ENCODE assay signal across 10 mouse cellular contexts in the genomic region with DNA sequence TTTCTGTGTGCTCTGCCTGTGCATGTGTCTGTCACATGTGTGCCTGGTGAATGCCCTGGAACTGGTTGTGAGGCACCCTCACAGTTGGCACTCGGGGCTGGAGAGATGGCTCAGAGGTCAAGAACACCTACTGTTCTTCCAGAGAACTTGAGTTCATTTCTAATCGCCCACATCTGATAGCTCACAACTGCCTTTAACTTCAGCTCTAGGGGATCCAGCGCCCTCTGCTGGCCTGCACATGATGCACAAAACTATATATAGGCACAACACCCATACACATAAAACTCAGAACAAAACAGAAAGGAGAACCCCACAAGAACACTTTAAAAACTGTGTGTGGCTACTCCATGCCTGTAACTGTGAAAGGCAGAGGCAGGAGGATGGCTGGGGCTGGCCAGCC. TPM values are rescaled to one million over a fixed set of nuclear protein-coding genes. Genes with fewer than 3 reads are reported as not detected.
A peak's percentile ranks its signal among the peaks of the same experiment; 100 is the strongest.
DNase-seq lines count a peak whose midpoint lies in the region; TF ChIP-seq lines count a peak whose summit lies in the region.
"Had no signal": no experiment of that assay in that cellular context is flagged by ENCODE, and none has a peak within 500 bp of the region (broad histone marks: within the 10 kb centered on the region; RNA-seq: fewer than 3 reads in every experiment).

No protein-coding gene starts in this region.

- peaks cover 13% of the 10 kb centered on the region for H3K4me1 ChIP-seq in cerebellum, adult 2 months (ENCODE audit: control insufficient read depth, insufficient read depth, low read length)
- H3K4me1 ChIP-seq in lung, adult 2 months (ENCODE audit: control insufficient read depth, insufficient read depth, low read length) = no peaks in the 10 kb centered on the region
- H3K4me1 ChIP-seq: hindbrain, embryonic 15.5 days; neural tube, embryonic 12.5 days had no signal

- TF ChIP-seq POLR2A in cerebellum, adult 2 months (IDR thresholded peaks at IDR 0.05; ENCODE audit: borderline replicate concordance, insufficient read depth, low read length) = no peak
- TF ChIP-seq POLR2A in lung, adult 2 months (IDR thresholded peaks at IDR 0.05; ENCODE audit: borderline replicate concordance, extremely low read depth, low read depth, low read length) = no peak

- peak; percentile 39 to 40 for DNase-seq in cerebellum, adult 2 months
- no peak for DNase-seq in cerebellum, adult 11-12 months
- DNase-seq in left cerebral cortex, adult 18-20 months (ENCODE audit: low spot score in 2 of 2) = peak; percentile 45 to 46
- DNase-seq in left cerebral cortex, adult 11 months (ENCODE audit: low spot score) = no peak
- DNase-seq in adrenal gland, postnatal 25 days = peak; percentile 62
- DNase-seq in gastrocnemius, postnatal 14 days = peak; percentile 46
- no peak for DNase-seq in lung, adult 2 months
- peak; percentile 74 to 88 for DNase-seq in spleen, postnatal 4 days (ENCODE audit: low spot score in 2 of 2)

- WGBS in cerebellum, adult 2 months = 25% methylated on average over 3 of the region's 3 CpGs
- 48% methylated on average over 3 of the region's 3 CpGs for WGBS in lung, adult 2 months

- no peaks in the 10 kb centered on the region for H3K27me3 ChIP-seq in cerebellum, adult 2 months (ENCODE audit: control insufficient read depth, insufficient read depth, low read length)
- H3K27me3 ChIP-seq: hindbrain, embryonic 15.5 days; neural tube, embryonic 12.5 days had no signal

- TF ChIP-seq CTCF in cerebellum, adult 2 months (IDR thresholded peaks at IDR 0.05; ENCODE audit: borderline replicate concordance, insufficient read depth, low read depth, low read length) = peak; percentile 39
- peak; percentile 52 for TF ChIP-seq CTCF in lung, adult 2 months (IDR thresholded peaks at IDR 0.05; ENCODE audit: insufficient read depth, low read length)

- no peak overlapping the region for H3K4me3 ChIP-seq in cerebellum, adult 2 months (replicated peaks; ENCODE audit: insufficient read depth, low read depth, low read length)
- H3K4me3 ChIP-seq in lung, adult 2 months (replicated peaks; ENCODE audit: extremely low read depth, low read depth, low read length) = no peak overlapping the region
- H3K4me3 ChIP-seq: hindbrain, embryonic 15.5 days; neural tube, embryonic 12.5 days had no signal

- intact Hi-C loops in gastrocnemius, postnatal 14 days (cut with DNase I; ENCODE audit: low total_unique reads) = no loop called here

- H3K27ac ChIP-seq in cerebellum, adult 2 months (ENCODE audit: insufficient read depth, low read length) = no peak overlapping the region
- H3K27ac ChIP-seq: hindbrain, embryonic 15.5 days; neural tube, embryonic 12.5 days had no signal

RNA-seq across cellular contexts. Expression of a gene that starts 11.8 kb away (rescaled TPM):
- 86.1 and 87.2 TPM in 2 replicates for polyA plus RNA-seq in cerebellum, adult 2 months (2012; rRNA removed)
- 10 to 100 TPM; 51.0 to 53.7 TPM for total RNA-seq in left cerebral cortex, adult 18-20 months (2021)
- 75.6 and 93.0 TPM in 2 replicates for total RNA-seq in adrenal gland, postnatal 25 days (2021)
- total RNA-seq in gastrocnemius, postnatal 14 days (2021) = 10 to 100 TPM; 50.0 to 55.1 TPM
- 99.2 and 132 TPM in 2 replicates for polyA plus RNA-seq in lung, adult 2 months (2012; rRNA removed)

RNA-seq across cellular contexts. Expression of a gene that starts 12.1 kb away (rescaled TPM):
- 3.4 and 4.0 TPM in 2 replicates for polyA plus RNA-seq in cerebellum, adult 2 months (2012; rRNA removed)
- total RNA-seq in left cerebral cortex, adult 18-20 months (2021) = 1 to 10 TPM; 2.0 to 2.7 TPM
- 0.62 and 0.73 TPM in 2 replicates for total RNA-seq in adrenal gland, postnatal 25 days (2021)
- total RNA-seq in gastrocnemius, postnatal 14 days (2021) = under 1 TPM in 1 of 2 experiments, not detected in 1; 0.27 TPM
- 4.3 and 5.0 TPM in 2 replicates for polyA plus RNA-seq in lung, adult 2 months (2012; rRNA removed)

RNA-seq across cellular contexts. Expression of a gene that starts 15.1 kb away (rescaled TPM):
- polyA plus RNA-seq in cerebellum, adult 2 months (2012; rRNA removed) = 151 and 152 TPM in 2 replicates
- 10 to 100 TPM; 70.4 to 87.0 TPM for total RNA-seq in left cerebral cortex, adult 18-20 months (2021)
- 57.4 and 67.6 TPM in 2 replicates for total RNA-seq in adrenal gland, postnatal 25 days (2021)
- total RNA-seq in gastrocnemius, postnatal 14 days (2021) = 10 to 100 TPM; 10.6 to 12.0 TPM
- 96.1 and 134 TPM in 2 replicates for polyA plus RNA-seq in lung, adult 2 months (2012; rRNA removed)

RNA-seq across cellular contexts. Expression of a gene that starts 26.3 kb away (rescaled TPM):
- 134 and 136 TPM in 2 replicates for polyA plus RNA-seq in cerebellum, adult 2 months (2012; rRNA removed)
- total RNA-seq in left cerebral cortex, adult 18-20 months (2021) = 100 to 1,000 TPM; 139 to 147 TPM
- 74.4 and 81.6 TPM in 2 replicates for total RNA-seq in adrenal gland, postnatal 25 days (2021)
- 10 to 100 TPM; 34.4 to 34.5 TPM for total RNA-seq in gastrocnemius, postnatal 14 days (2021)
- polyA plus RNA-seq in lung, adult 2 months (2012; rRNA removed) = 113 and 121 TPM in 2 replicates

RNA-seq across cellular contexts. Expression of a gene that starts 40.0 kb away (rescaled TPM):
- 4.7 and 5.8 TPM in 2 replicates for polyA plus RNA-seq in cerebellum, adult 2 months (2012; rRNA removed)
- total RNA-seq in left cerebral cortex, adult 18-20 months (2021) = 1 to 10 TPM; 7.5 to 8.1 TPM
- total RNA-seq in adrenal gland, postnatal 25 days (2021) = 25.6 and 32.3 TPM in 2 replicates
- total RNA-seq in gastrocnemius, postnatal 14 days (2021) = 1 to 10 TPM; 4.9 to 7.3 TPM
- polyA plus RNA-seq in lung, adult 2 months (2012; rRNA removed) = 32.5 and 34.9 TPM in 2 replicates

Comparison
In these comparisons a context has a peak if more than half of its experiments do, and no peak if none do; other contexts are left out.
1. DNase-seq: peak in cerebellum, adult 2 months (2 of 2), left cerebral cortex, adult 18-20 months (2 of 2), adrenal gland, postnatal 25 days (single experiment), gastrocnemius, postnatal 14 days (single experiment) and spleen, postnatal 4 days (2 of 2); none in cerebellum, adult 11-12 months (single experiment), left cerebral cortex, adult 11 months (single experiment) and lung, adult 2 months (single experiment).